Mouse (Mus musculus): ENCODE results near the gene Hcn1. TPM values are rescaled to one million over a fixed set of nuclear protein-coding genes. Genes with fewer than 3 reads are reported as not detected.

Gene Hcn1
- polyA plus RNA-seq, 1 experiment from 2014 or later: 0.26 TPM

GRCm38 (mm10) chr13:117705573-117705972 is 103.5 kb downstream of the Hcn1 start:
- no peak for DNase-seq (ENCODE audit: low spot score)

- DNase-seq (ENCODE audit: low spot score): no peak
Observed at GRCm38 (mm10) chr13:117705997-117706396, 103.9 kb downstream of the Hcn1 start.

GRCm38 (mm10) chr13:117706496-117706895 is 104.4 kb downstream of the Hcn1 start:
- no peak for DNase-seq (ENCODE audit: low spot score)

GRCm38 (mm10) chr13:117706986-117707738 is 105.0 kb downstream of the Hcn1 start:
- DNase-seq (ENCODE audit: low spot score): no peak

GRCm38 (mm10) chr13:117710811-117711210 is 108.7 kb downstream of the Hcn1 start:
- DNase-seq (ENCODE audit: low spot score): no peak

- no peak for DNase-seq (ENCODE audit: low spot score)
Observed at GRCm38 (mm10) chr13:117722090-117722489, 120.0 kb downstream of the Hcn1 start.

- no peak for DNase-seq (ENCODE audit: low spot score)
Observed at GRCm38 (mm10) chr13:117724083-117724482, 122.0 kb downstream of the Hcn1 start.

GRCm38 (mm10) chr13:117728393-117728792 is 126.3 kb downstream of the Hcn1 start:
- no peak for DNase-seq (ENCODE audit: low spot score)

- no peak for DNase-seq (ENCODE audit: low spot score)
Observed at GRCm38 (mm10) chr13:117732738-117733137, 130.6 kb downstream of the Hcn1 start.

GRCm38 (mm10) chr13:117744451-117744850 is 142.3 kb downstream of the Hcn1 start:
- no peak for DNase-seq (ENCODE audit: low spot score)

GRCm38 (mm10) chr13:117745173-117745572 is 143.1 kb downstream of the Hcn1 start:
- no peak for DNase-seq (ENCODE audit: low spot score)

GRCm38 (mm10) chr13:117765487-117765886 is 163.4 kb downstream of the Hcn1 start:
- no peak for DNase-seq (ENCODE audit: low spot score)

- peak; percentile 50 for DNase-seq (ENCODE audit: low spot score)
Observed at GRCm38 (mm10) chr13:117785376-117785775, 183.3 kb downstream of the Hcn1 start.

GRCm38 (mm10) chr13:117792861-117793260 is 190.7 kb downstream of the Hcn1 start:
- no peak for DNase-seq (ENCODE audit: low spot score)

GRCm38 (mm10) chr13:117801061-117801460 is 198.9 kb downstream of the Hcn1 start:
- DNase-seq (ENCODE audit: low spot score): no peak

- DNase-seq (ENCODE audit: low spot score): no peak
Observed at GRCm38 (mm10) chr13:117827628-117828027, 225.5 kb downstream of the Hcn1 start.

- DNase-seq (ENCODE audit: low spot score): no peak
Observed at GRCm38 (mm10) chr13:117836658-117837057, 234.5 kb downstream of the Hcn1 start.

GRCm38 (mm10) chr13:117838264-117838663 is 236.1 kb downstream of the Hcn1 start:
- DNase-seq (ENCODE audit: low spot score): no peak

- no peak for DNase-seq (ENCODE audit: low spot score)
Observed at GRCm38 (mm10) chr13:117842366-117842765, 240.2 kb downstream of the Hcn1 start.

GRCm38 (mm10) chr13:117847290-117847689 is 245.2 kb downstream of the Hcn1 start:
- no peak for DNase-seq (ENCODE audit: low spot score)

- DNase-seq (ENCODE audit: low spot score): no peak
Observed at GRCm38 (mm10) chr13:117848757-117849156, 246.6 kb downstream of the Hcn1 start.

GRCm38 (mm10) chr13:117851954-117852710 is 250.0 kb downstream of the Hcn1 start:
- no peak for DNase-seq (ENCODE audit: low spot score)

- DNase-seq (ENCODE audit: low spot score): no peak
Observed at GRCm38 (mm10) chr13:117852711-117853051, 250.6 kb downstream of the Hcn1 start.

All from thymus, postnatal 0 days (tissue).